Mouse (Mus musculus): ENCODE results near the gene Etfa. TPM values are rescaled to one million over a fixed set of nuclear protein-coding genes. Genes with fewer than 3 reads are reported as not detected.

Gene Etfa
- polyA plus RNA-seq, 1 experiment: 28.8 TPM

DNA sequence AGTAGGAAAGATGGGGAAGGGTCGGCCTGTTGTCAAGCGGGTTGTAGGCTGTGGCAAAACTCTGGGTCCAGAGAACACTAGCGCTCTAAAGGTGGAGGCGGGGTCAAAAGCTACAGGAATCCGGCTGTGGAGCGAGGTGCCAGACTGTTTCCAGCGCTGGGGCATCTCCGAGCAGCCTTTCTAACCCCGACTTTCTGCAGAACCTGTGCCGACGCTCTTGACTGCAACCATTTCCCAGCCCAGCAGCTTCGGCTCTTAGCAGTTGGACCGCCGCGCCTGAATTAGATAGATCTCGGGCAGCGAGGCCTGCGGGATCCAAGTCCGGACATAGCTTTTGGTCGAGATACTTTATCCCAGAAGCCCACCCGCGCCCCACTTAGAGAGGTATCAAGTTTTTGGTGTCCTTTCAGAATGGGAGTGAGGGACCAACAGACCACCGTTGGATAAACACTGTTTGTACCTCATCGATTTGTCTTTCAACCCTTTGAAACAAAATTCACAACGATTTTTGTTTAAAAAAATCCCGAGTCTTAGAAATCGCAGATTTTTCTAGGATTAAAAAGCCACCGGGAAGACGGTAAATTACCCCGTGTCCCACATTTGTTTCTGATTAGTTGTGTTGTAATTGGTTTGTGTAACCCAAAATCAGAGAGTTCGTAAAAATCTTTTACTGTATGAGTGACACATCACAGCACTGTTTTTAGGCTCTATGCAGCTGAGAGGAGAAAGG lies 27.8 kb upstream of the Etfa start:
- WGBS: 3% methylated on average over 31 of the region's 31 CpGs
- no peak overlapping the region for H3K27ac ChIP-seq (ENCODE audit: control insufficient read depth, insufficient read depth, low read depth, low read length, poor library complexity)
- TF ChIP-seq POLR2A (IDR thresholded peaks at IDR 0.05; ENCODE audit: borderline replicate concordance, control insufficient read depth, low read depth, low read length): no peak
- TF ChIP-seq CTCF (IDR thresholded peaks at IDR 0.05; ENCODE audit: control insufficient read depth, insufficient read depth, low read length): no peak
- H3K4me3 ChIP-seq (replicated peaks; ENCODE audit: control insufficient read depth, low read depth, low read length): no peak overlapping the region
- peaks cover 1% of the 10 kb centered on the region for H3K4me1 ChIP-seq (ENCODE audit: control insufficient read depth, insufficient read depth, low read length)

DNA sequence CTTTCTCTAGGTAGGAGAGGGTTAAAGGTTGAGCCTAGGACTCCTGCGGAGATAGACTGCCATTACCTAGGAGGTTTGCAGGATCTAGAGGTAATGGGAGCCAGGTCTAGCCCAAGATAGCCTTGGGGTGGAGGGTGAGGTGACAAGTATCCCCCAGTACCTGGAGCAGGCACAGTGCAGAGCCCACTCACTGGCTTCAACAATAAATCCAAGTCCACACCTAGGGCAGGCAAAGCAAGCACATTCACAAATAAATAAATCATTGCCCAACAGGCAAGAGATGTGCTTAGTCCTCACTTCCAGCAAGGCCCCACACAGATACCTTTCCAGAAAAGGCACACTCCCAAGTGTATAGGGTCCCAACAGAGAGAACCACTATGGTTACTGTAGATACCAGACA lies 27.0 kb upstream of the Etfa start:
- 13% methylated on average over 1 of the region's 1 CpGs for WGBS
- no peak for TF ChIP-seq POLR2A (IDR thresholded peaks at IDR 0.05; ENCODE audit: borderline replicate concordance, control insufficient read depth, low read depth, low read length)
- TF ChIP-seq CTCF (IDR thresholded peaks at IDR 0.05; ENCODE audit: control insufficient read depth, insufficient read depth, low read length): no peak

DNA sequence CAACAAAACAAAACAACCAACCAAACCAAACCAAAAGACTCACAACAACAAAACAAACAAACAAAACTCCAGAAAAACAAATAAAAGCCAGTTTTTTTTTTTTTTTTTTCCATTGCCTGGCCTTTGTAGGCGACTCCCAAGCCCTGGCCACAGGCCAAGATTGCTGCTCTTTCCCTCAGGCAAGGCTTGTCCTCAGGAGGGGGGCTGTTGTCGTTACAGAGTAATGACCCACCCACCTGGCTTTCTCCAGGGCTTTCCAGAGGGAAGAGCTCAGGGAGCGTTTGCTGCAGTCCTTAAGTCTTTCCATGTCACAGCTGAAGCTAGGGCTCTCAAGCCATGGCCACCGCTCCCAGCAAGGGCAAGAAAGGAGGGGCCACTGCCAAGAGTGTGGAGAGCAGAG lies 26.3 kb upstream of the Etfa start, which contains the start of gene Isl2:
TSS of gene Isl2 (plus strand) at position 296 of the 400 bp plus-strand sequence.
- H3K27ac ChIP-seq (ENCODE audit: control insufficient read depth, insufficient read depth, low read depth, low read length, poor library complexity): no peak within 1 kb of the TSS
- no peak within 1 kb of the TSS for H3K4me3 ChIP-seq (replicated peaks; ENCODE audit: control insufficient read depth, low read depth, low read length)
- peaks cover 1% of the 10 kb centered on the region for H3K4me1 ChIP-seq (ENCODE audit: control insufficient read depth, insufficient read depth, low read length)
- no peak for TF ChIP-seq CTCF (IDR thresholded peaks at IDR 0.05; ENCODE audit: control insufficient read depth, insufficient read depth, low read length)
- no peak for TF ChIP-seq POLR2A (IDR thresholded peaks at IDR 0.05; ENCODE audit: borderline replicate concordance, control insufficient read depth, low read depth, low read length)
- WGBS: 25% methylated on average over 4 of the region's 4 CpGs

More for the DNA sequence above, 27.0 kb upstream of the Etfa start:
- Histone ChIP-seq H3K27ac (ENCODE audit: control insufficient read depth, insufficient read depth, low read depth, low read length, poor library complexity) (no peak overlapping the region), H3K4me3 (replicated peaks; ENCODE audit: control insufficient read depth, low read depth, low read length) (no peak overlapping the region), H3K4me1 (ENCODE audit: control insufficient read depth, insufficient read depth, low read length) (peaks cover 1% of the 10 kb centered on the region)

DNA sequence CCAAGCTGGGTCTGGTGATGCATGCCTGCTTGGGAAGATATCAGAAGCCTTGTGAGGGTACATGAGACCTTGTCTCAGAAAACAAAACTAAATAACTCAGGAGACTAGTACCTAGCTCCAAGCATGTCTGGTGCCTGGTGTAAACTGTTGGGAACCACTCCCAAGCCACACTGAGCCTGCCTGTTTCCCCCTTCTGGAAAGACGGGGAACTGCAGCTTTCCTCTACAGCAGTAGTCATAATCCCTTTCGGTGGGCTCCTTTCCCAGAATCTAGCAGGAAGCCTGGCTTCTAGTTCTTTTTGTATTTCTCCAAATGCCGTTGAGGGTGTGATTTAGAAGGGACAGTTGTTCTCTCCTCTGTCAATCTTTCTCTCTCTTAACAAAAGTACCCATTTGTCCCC lies 23.9 kb upstream of the Etfa start:
- no peak overlapping the region for H3K27ac ChIP-seq (ENCODE audit: control insufficient read depth, insufficient read depth, low read depth, low read length, poor library complexity)
- H3K4me3 ChIP-seq (replicated peaks; ENCODE audit: control insufficient read depth, low read depth, low read length): no peak overlapping the region
- no peaks in the 10 kb centered on the region for H3K4me1 ChIP-seq (ENCODE audit: control insufficient read depth, insufficient read depth, low read length)
- WGBS: 11% methylated on average over 3 of the region's 3 CpGs
- TF ChIP-seq POLR2A (IDR thresholded peaks at IDR 0.05; ENCODE audit: borderline replicate concordance, control insufficient read depth, low read depth, low read length) (no peak), CTCF (IDR thresholded peaks at IDR 0.05; ENCODE audit: control insufficient read depth, insufficient read depth, low read length) (peak; percentile 57)

DNA sequence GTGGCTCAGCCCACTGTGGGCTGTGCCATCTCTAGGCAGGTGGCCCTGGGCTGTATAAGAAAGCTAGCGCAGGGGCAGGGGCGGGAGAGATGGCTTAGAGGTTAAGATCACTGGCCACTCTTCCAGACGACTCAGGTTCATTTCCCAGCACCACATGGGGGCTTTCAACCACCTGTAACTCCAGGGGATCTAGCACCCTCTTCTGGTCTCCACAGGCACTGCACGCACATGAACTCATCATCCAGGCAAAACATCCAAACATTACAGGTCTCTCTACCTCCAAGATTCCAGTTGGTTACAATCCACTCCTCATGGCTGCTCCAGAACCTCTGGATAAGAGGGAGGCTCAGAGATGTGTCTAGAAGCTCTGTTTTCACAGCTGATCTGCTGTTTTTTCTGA lies 13.7 kb upstream of the Etfa start:
- WGBS: 67% methylated on average over 4 of the region's 4 CpGs
- TF ChIP-seq CTCF (IDR thresholded peaks at IDR 0.05; ENCODE audit: control insufficient read depth, insufficient read depth, low read length) (peak; percentile 67; the same call in 1 of the 2 replicates), POLR2A (IDR thresholded peaks at IDR 0.05; ENCODE audit: borderline replicate concordance, control insufficient read depth, low read depth, low read length) (no peak)
- H3K4me1 ChIP-seq (ENCODE audit: control insufficient read depth, insufficient read depth, low read length): no peaks in the 10 kb centered on the region

DNA sequence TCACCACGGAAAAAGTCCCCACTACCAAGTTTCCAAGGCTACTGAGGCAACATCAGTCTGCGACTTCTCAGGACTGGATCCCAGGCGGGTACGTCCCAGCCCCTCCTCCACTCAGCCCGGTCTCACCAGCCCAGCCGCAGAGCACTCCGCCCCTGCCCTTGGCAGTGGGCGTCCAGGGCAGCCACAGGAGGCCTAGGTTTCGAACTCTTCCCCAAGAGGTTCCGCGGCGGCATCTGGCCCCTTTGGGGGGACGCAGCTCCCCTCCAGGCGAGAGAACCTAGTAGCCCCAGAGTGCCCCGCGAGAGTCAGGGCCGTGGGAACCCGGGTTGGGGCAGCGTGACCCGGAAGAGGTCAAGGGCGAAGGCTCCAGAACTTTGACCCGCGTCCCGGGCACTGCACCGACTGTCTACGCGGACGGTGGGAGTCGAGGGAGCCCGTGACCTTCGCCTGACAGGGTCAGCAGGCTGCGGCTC lies 486 bp downstream of the Etfa start:
- WGBS: under 1% methylated on average over 32 of the region's 32 CpGs
- Histone ChIP-seq H3K4me3 (replicated peaks; ENCODE audit: control insufficient read depth, low read depth, low read length) (peak overlapping the region; percentile 83), H3K27ac (ENCODE audit: control insufficient read depth, insufficient read depth, low read depth, low read length, poor library complexity) (peak overlapping the region; percentile 81), H3K4me1 (ENCODE audit: control insufficient read depth, insufficient read depth, low read length) (no peaks in the 10 kb centered on the region)
- TF ChIP-seq CTCF (IDR thresholded peaks at IDR 0.05; ENCODE audit: control insufficient read depth, insufficient read depth, low read length): no peak
- TF ChIP-seq POLR2A (IDR thresholded peaks at IDR 0.05; ENCODE audit: borderline replicate concordance, control insufficient read depth, low read depth, low read length): no peak

More for the DNA sequence above, 13.7 kb upstream of the Etfa start:
- H3K4me3 ChIP-seq (replicated peaks; ENCODE audit: control insufficient read depth, low read depth, low read length): no peak overlapping the region
- no peak overlapping the region for H3K27ac ChIP-seq (ENCODE audit: control insufficient read depth, insufficient read depth, low read depth, low read length, poor library complexity)

DNA sequence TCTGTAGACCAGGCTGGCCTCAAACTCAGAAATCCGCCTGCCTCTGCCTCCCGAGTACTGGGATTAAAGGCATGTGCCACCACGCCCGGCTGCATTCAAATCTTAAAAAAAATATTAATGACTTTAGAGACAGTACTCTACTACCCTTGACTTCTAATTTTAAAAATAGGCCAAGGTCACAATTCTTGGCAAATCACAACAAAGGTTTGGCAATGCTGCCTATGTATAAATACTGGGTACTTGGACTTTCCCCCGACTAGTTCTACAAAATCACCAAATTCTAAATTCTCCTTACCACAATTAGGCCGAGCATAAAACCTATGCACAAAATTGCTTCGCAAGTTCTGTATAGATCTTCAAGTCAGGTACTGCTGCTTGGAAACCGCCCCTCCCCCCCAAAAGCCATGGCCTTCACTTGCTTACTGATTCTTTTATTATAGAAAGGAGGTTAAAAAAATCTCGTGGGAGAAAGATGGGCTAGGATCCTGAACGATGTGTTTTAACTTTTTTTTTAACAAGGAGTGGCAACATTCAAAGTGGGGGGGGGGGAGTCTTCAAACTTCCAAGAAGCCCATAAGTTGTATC lies 1.3 kb downstream of the Etfa start:
- WGBS: 78% methylated on average over 10 of the region's 10 CpGs
- Histone ChIP-seq H3K4me3 (replicated peaks; ENCODE audit: control insufficient read depth, low read depth, low read length) (no peak overlapping the region), H3K27ac (ENCODE audit: control insufficient read depth, insufficient read depth, low read depth, low read length, poor library complexity) (no peak overlapping the region)

DNA sequence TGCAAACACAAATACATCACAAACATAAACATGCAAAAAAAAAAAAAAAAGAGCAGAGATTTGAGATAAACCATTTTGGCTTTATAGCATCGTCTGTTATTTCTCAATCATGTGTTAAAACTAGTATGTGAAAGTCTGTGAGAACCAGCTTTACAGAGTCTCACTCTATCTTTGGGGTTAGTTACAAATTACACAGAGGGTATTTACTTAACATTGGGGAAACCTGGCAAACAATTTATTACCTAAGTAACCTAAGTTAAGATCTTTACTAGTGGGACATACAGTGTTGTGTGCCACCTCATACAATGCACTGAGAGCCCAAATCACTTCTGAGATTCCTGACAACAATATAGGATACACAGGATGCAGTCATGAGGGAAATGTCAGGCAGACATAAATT lies 2.3 kb downstream of the Etfa start:
- no peak overlapping the region for H3K27ac ChIP-seq (ENCODE audit: control insufficient read depth, insufficient read depth, low read depth, low read length, poor library complexity)
- H3K4me1 ChIP-seq (ENCODE audit: control insufficient read depth, insufficient read depth, low read length): no peaks in the 10 kb centered on the region
- no peak for TF ChIP-seq POLR2A (IDR thresholded peaks at IDR 0.05; ENCODE audit: borderline replicate concordance, control insufficient read depth, low read depth, low read length)
- no peak for TF ChIP-seq CTCF (IDR thresholded peaks at IDR 0.05; ENCODE audit: control insufficient read depth, insufficient read depth, low read length)
- H3K4me3 ChIP-seq (replicated peaks; ENCODE audit: control insufficient read depth, low read depth, low read length): no peak overlapping the region
- 57% methylated on average over 1 of the region's 1 CpGs for WGBS

More for the DNA sequence above, 1.3 kb downstream of the Etfa start:
- no peaks in the 10 kb centered on the region for H3K4me1 ChIP-seq (ENCODE audit: control insufficient read depth, insufficient read depth, low read length)
- TF ChIP-seq POLR2A (IDR thresholded peaks at IDR 0.05; ENCODE audit: borderline replicate concordance, control insufficient read depth, low read depth, low read length) (no peak), CTCF (IDR thresholded peaks at IDR 0.05; ENCODE audit: control insufficient read depth, insufficient read depth, low read length) (no peak)

All from bone marrow, adult 2 months (tissue).